Mouse (Mus musculus): ENCODE measurements at regions not wholly inside any gene's neighbourhood (a gene's known extent, or its start where the extent isn't known, plus 50 kb on each side); places are given as distances from the start of the nearest gene placed in this dataset.

DNA sequence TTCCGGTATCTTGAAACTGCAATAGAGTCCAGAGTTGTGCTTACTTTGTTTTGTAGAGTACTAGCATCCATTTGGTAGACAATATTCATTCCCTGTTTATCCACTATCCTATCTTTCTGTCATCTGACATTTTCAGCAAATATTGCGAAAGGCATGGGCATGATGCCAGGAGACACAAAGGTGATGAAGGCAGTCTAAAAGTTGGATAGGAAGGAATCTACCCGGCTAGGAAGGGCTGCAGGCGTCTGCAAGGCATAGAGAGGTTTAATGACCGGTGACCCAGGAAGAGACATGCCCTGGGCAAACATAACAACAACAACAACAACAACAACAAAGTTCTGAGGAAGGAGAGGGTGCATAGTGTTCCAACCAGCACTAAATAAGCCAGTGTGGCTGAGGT is 139.4 kb downstream of the Nkx6-1 start:
- Histone ChIP-seq H3K27ac (ENCODE audit: control insufficient read depth, insufficient read depth, low read depth, low read length) (no peak overlapping the region), H3K4me3 (ENCODE audit: control insufficient read depth, low read depth, low read length) (no peak overlapping the region), H3K36me3 (ENCODE audit: control insufficient read depth, insufficient read depth, low read length) (no peaks in the 10 kb centered on the region), H3K27me3 (ENCODE audit: control insufficient read depth, insufficient read depth, low read length) (no peaks in the 10 kb centered on the region), H3K4me1 (ENCODE audit: control insufficient read depth, insufficient read depth, low read length) (no peaks in the 10 kb centered on the region)
- no peak for TF ChIP-seq POLR2A (IDR thresholded peaks at IDR 0.05; ENCODE audit: control insufficient read depth, low read depth, low read length)

DNA sequence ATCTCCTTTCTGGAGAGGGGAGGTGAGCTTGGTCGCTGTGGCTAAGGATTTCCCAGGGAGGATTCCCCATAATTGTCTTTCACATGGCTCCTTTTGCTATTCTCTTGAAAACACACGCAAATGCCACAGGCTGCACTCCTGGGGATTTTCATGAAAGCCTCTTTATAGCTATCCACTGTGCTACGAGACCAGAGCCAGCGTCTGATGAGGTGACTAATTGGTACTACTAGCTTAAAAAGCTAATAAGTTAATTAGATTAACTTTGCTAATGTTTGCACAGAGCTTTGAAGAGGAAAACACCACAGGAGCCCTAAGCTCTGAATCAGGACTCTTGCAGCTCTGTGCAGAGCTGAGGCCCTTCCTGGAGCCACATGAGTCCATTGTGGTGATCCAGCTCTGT is 140.1 kb downstream of the Nkx6-1 start:
- TF ChIP-seq CTCF (IDR thresholded peaks at IDR 0.05; ENCODE audit: control insufficient read depth, insufficient read depth, insufficient replicate concordance, low read depth, low read length), result no peak
- TF ChIP-seq POLR2A (IDR thresholded peaks at IDR 0.05; ENCODE audit: control insufficient read depth, low read depth, low read length), result no peak
- H3K27me3 ChIP-seq (ENCODE audit: control insufficient read depth, insufficient read depth, low read length), result no peaks in the 10 kb centered on the region
- H3K36me3 ChIP-seq (ENCODE audit: control insufficient read depth, insufficient read depth, low read length), result no peaks in the 10 kb centered on the region
- H3K4me1 ChIP-seq (ENCODE audit: control insufficient read depth, insufficient read depth, low read length), result no peaks in the 10 kb centered on the region
- H3K4me3 ChIP-seq (ENCODE audit: control insufficient read depth, low read depth, low read length), result no peak overlapping the region
- no peak overlapping the region for H3K27ac ChIP-seq (ENCODE audit: control insufficient read depth, insufficient read depth, low read depth, low read length)

DNA sequence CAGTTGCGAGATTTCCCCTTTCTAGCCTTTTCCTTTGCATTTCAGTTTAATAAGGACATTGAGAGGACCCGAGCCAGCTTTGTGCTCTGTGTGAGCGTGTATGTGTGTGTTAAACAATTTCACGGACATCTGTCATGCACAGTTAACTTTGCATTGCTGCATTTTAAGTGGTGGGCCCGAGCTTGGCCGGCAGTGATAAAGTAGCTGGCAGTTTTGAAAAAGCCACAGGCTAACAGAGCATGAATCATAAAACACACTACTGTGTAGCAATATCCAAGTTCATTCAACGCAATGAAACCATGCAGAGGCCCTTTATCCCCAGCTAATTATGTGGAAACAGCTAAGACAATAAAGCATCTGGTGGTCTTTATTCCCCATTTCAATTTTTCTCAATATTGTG is 140.9 kb downstream of the Nkx6-1 start:
- Histone ChIP-seq H3K27me3 (ENCODE audit: control insufficient read depth, insufficient read depth, low read length) (no peaks in the 10 kb centered on the region), H3K4me1 (ENCODE audit: control insufficient read depth, insufficient read depth, low read length) (no peaks in the 10 kb centered on the region), H3K27ac (ENCODE audit: control insufficient read depth, insufficient read depth, low read depth, low read length) (no peak overlapping the region), H3K36me3 (ENCODE audit: control insufficient read depth, insufficient read depth, low read length) (no peaks in the 10 kb centered on the region), H3K4me3 (ENCODE audit: control insufficient read depth, low read depth, low read length) (no peak overlapping the region)
- TF ChIP-seq POLR2A (IDR thresholded peaks at IDR 0.05; ENCODE audit: control insufficient read depth, low read depth, low read length) (no peak), CTCF (IDR thresholded peaks at IDR 0.05; ENCODE audit: control insufficient read depth, insufficient read depth, insufficient replicate concordance, low read depth, low read length) (no peak)

DNA sequence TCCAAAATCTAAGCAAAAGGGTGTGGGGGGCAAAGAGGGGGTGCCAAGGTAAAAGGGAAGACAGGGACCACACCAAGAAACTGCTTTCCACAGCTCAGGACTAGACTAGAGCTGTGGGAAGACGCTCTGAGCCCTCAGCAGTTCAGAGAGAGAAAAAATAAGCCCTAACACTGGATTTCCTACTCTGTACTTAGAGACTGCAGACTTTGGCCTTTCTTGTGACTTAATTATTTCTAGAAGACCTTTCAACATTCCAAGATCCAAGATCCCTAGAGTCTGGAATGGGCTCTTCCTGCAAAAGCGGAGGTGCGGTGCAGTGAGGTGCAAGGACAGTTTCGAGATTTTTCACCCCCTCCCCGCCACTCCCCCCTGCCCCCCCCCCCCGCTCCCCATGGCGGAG is 141.3 kb downstream of the Nkx6-1 start:
- no peaks in the 10 kb centered on the region for H3K4me1 ChIP-seq (ENCODE audit: control insufficient read depth, insufficient read depth, low read length)
- H3K4me3 ChIP-seq (ENCODE audit: control insufficient read depth, low read depth, low read length), result no peak overlapping the region
- H3K27me3 ChIP-seq (ENCODE audit: control insufficient read depth, insufficient read depth, low read length), result no peaks in the 10 kb centered on the region
- H3K27ac ChIP-seq (ENCODE audit: control insufficient read depth, insufficient read depth, low read depth, low read length), result no peak overlapping the region
- no peaks in the 10 kb centered on the region for H3K36me3 ChIP-seq (ENCODE audit: control insufficient read depth, insufficient read depth, low read length)
- no peak for TF ChIP-seq POLR2A (IDR thresholded peaks at IDR 0.05; ENCODE audit: control insufficient read depth, low read depth, low read length)

GRCm38 (mm10) chr5:101520935-101521655 is 143.7 kb downstream of the Nkx6-1 start:
- no peak overlapping the region for H3K4me3 ChIP-seq (ENCODE audit: control insufficient read depth, low read depth, low read length)
- no peak for TF ChIP-seq POLR2A (IDR thresholded peaks at IDR 0.05; ENCODE audit: control insufficient read depth, low read depth, low read length)
- no peak for TF ChIP-seq CTCF (IDR thresholded peaks at IDR 0.05; ENCODE audit: control insufficient read depth, insufficient read depth, insufficient replicate concordance, low read depth, low read length)
- H3K36me3 ChIP-seq (ENCODE audit: control insufficient read depth, insufficient read depth, low read length), result no peaks in the 10 kb centered on the region
- H3K27ac ChIP-seq (ENCODE audit: control insufficient read depth, insufficient read depth, low read depth, low read length), result no peak overlapping the region
- no peaks in the 10 kb centered on the region for H3K4me1 ChIP-seq (ENCODE audit: control insufficient read depth, insufficient read depth, low read length)
- H3K27me3 ChIP-seq (ENCODE audit: control insufficient read depth, insufficient read depth, low read length), result no peaks in the 10 kb centered on the region

GRCm38 (mm10) chr5:101518791-101519547 is 145.8 kb downstream of the Nkx6-1 start:
- no peaks in the 10 kb centered on the region for H3K27me3 ChIP-seq (ENCODE audit: control insufficient read depth, insufficient read depth, low read length)
- H3K36me3 ChIP-seq (ENCODE audit: control insufficient read depth, insufficient read depth, low read length), result no peaks in the 10 kb centered on the region
- H3K27ac ChIP-seq (ENCODE audit: control insufficient read depth, insufficient read depth, low read depth, low read length), result no peak overlapping the region
- H3K4me3 ChIP-seq (ENCODE audit: control insufficient read depth, low read depth, low read length), result no peak overlapping the region
- no peaks in the 10 kb centered on the region for H3K4me1 ChIP-seq (ENCODE audit: control insufficient read depth, insufficient read depth, low read length)
- TF ChIP-seq POLR2A (IDR thresholded peaks at IDR 0.05; ENCODE audit: control insufficient read depth, low read depth, low read length) (no peak), CTCF (IDR thresholded peaks at IDR 0.05; ENCODE audit: control insufficient read depth, insufficient read depth, insufficient replicate concordance, low read depth, low read length) (no peak)

DNA sequence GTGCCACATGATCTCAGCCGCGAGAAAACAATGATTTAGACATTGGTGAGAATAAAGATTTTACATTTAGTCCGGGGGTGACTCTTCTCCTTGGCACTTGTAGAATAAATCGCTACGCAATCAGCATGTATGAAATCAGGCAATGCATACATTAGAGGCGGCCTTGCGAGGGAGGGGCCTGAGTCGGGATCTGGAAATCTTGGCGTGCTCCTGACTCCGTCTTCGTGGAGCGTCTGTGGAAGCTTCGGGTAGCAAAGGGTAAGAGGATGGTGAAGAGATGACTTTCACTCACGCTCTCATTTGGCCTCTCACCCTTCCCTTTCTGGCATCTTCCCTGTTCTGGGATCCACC is 167.1 kb downstream of the Nkx6-1 start:
- TF ChIP-seq POLR2A (IDR thresholded peaks at IDR 0.05; ENCODE audit: control insufficient read depth, low read depth, low read length) (no peak), CTCF (IDR thresholded peaks at IDR 0.05; ENCODE audit: control insufficient read depth, insufficient read depth, insufficient replicate concordance, low read depth, low read length) (no peak)
- no peak overlapping the region for H3K27ac ChIP-seq (ENCODE audit: control insufficient read depth, insufficient read depth, low read depth, low read length)

More for the DNA sequence above, 167.1 kb downstream of the Nkx6-1 start:
- Histone ChIP-seq H3K4me3 (ENCODE audit: control insufficient read depth, low read depth, low read length) (no peak overlapping the region; the same call in 1 of the 2 replicates), H3K4me1 (ENCODE audit: control insufficient read depth, insufficient read depth, low read length) (no peaks in the 10 kb centered on the region), H3K27me3 (ENCODE audit: control insufficient read depth, insufficient read depth, low read length) (no peaks in the 10 kb centered on the region), H3K36me3 (ENCODE audit: control insufficient read depth, insufficient read depth, low read length) (no peaks in the 10 kb centered on the region)
